Mouse (Mus musculus) naive thymus-derived CD4-positive, alpha-beta T cell, adult 2 months (primary cell): Measurements from ENCODE around the gene Trpv4.

ENCODE experiments used
- DNase-seq: peaks from one replicate; pipeline ENCODE4 v3.0.0-alpha.2; 2011; ENCODE audit warnings: low read depth

Trpv4 gene

DNA sequence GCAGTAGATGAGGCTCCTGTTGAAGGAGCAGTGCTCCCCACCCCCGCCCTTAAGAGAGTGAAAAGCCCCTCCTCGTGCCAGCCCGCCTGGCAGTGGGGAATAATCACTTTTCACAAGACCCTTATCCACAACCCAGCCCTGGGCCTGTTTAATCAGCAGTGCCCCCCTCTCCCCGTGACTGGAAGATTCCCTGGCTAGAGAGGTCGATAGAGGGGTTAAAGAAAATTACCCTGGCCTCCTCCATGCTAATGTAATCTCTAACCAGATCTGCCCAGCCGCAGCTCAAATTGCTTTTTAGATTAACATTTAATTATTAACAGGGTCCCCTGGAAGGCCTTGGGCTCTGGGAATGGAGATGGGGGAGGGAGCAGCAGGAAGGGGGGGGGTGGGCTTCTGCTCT is 69.2 kb downstream of the Trpv4 start:
- no peak for DNase-seq

- no peak for DNase-seq
Observed at GRCm38 (mm10) chr5:114588416-114588815, 69.8 kb downstream of the Trpv4 start.

GRCm38 (mm10) chr5:114587908-114588307 is 70.3 kb downstream of the Trpv4 start:
- DNase-seq: peak; percentile 69

DNA sequence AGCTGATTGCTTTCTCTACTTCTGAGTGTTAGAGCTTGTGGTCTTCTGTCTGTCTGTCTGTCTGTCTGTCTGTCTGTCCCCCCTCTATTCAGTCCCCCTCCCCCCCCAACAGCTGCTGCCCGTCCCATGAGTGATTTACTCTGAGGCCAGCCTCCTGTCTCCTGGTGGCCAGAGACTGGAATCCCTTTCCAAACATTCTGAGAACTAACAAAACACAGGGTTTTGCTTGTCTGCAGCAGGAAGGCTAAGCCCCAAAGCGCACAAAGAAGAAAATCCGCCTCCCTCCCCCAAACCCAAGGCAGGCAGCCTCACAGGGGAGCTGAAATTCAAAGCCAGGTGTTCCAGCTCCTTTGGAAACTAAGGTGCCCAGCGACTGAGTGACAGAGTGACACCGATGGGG is 72.5 kb downstream of the Trpv4 start:
- DNase-seq: no peak

DNA sequence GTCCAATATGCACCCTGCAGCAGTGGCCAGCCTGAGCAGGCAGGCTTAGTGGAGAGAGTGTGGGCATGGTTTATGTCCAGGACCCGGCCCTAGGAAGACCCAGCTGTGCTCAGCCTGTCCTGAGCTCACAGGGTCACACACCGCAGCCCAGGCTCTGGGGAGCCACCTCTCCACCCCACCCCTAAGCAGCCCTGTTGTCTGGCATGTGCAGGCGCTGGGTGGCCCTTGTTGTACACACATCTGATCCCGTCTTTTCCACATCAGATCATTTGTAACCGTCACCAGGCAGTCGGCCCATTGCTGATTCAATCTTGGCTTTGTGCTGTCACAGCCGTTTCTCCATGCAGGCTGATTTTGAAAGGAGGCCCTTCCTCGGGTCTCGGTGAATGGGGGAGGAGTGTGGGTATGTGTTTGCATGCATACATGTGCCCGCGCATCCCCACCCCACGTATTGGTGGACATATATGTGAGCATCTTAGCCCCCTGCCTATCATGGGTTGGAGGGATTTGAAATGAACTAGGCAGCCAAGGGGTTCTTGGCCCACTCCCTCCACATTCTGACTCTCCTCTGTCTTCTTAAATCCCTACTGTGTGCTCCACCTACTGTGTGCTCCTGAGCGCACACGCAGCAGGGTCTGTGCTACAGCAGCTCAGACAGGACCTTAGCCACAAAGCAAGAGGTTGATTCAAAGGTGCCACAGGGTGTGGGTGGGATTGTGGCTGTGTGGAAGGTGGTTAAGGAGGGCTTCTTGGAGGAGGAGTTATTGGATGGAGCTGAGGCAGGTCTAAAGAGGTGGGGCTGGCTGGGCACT is 73.7 kb downstream of the Trpv4 start:
- no peak for DNase-seq

DNA sequence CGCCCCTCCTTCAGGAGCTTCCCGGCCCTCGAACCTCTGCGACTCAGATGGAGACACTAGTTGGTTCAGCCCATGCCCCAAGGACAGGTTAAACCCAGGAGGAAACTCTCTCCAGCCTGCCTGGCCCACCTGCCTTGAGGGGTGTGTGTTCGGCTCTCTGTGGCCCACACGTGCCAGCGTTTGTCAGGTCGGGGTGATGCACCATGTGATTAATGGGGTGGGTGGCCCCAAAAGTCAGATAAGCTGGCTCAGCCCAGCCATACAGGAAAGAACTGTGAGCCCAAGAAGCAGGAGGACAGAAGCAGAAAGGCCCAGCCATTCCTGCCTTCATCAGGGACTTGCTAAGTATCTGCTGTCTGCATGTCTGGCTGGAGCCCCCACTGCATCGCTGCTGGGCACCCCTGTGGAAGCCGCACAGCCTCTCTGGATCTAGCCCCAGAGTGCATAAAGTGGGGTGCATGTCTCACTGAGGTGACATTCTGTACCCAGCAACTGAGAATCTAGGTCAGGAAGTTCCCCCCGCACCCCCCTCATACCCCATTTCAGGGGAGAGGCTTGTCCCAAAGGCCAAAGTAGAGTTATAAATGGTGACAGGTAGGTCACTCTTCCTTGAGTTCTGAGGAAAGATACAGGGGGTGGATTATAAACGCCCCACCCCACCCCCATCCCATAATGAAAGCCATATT is 74.6 kb downstream of the Trpv4 start:
- no peak for DNase-seq

GRCm38 (mm10) chr5:114583046-114583445 is 75.2 kb downstream of the Trpv4 start:
- DNase-seq: no peak

- DNase-seq: no peak
Observed at GRCm38 (mm10) chr5:114581486-114581885, 76.7 kb downstream of the Trpv4 start.

GRCm38 (mm10) chr5:114579714-114580357 is 78.4 kb downstream of the Trpv4 start:
- no peak for DNase-seq

- no peak for DNase-seq
Observed at GRCm38 (mm10) chr5:114578361-114578760, 79.9 kb downstream of the Trpv4 start.

DNA sequence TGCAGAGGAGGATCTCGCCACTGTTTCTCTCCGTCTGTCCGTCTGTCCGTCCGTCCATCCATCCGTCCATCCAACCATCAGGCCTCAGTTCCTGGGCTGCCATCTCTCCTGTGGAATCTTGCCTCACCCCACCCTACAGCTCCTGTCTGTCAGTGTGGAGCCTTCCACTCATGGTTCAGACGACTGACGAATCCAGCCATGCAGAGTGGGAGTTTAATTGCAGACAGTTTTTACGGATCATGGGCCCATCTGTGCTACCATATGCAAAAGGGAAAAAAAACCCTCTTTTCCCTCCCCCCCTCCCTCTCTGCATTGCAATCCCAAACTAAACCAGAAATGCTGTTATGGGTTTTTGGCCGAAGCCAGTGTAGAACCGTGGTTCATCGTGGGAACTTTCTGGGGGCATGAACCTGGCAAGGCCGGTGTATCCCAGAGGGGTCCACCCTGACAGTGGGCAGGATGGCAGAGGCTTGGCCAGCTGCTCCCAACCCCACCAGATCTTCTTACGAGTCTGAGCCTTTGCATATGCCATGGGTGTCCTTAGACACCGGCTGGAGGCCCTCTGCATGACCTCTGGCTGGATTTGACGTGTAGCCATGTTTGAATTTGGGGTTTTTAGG is 82.1 kb downstream of the Trpv4 start:
- DNase-seq: no peak

DNA sequence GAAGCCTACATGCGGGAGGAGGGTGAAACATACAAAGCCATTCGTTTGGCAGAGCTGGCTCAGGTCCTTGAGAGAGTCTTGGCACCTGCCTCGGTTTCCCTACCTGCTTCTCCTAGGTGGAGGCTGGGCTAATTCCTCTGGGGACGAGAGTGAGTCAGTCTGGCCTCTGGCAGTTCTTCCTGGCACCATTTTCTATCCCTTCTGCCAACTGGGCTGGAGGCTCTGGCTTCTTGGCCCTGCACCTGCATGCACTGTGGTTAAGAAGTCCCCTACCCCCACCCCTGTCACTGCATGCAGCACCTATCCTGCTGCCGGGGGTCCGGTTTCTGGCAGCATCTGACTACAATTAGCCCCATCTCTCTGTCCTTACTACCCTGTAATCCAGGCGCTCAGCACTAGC is 82.7 kb downstream of the Trpv4 start:
- no peak for DNase-seq

DNA sequence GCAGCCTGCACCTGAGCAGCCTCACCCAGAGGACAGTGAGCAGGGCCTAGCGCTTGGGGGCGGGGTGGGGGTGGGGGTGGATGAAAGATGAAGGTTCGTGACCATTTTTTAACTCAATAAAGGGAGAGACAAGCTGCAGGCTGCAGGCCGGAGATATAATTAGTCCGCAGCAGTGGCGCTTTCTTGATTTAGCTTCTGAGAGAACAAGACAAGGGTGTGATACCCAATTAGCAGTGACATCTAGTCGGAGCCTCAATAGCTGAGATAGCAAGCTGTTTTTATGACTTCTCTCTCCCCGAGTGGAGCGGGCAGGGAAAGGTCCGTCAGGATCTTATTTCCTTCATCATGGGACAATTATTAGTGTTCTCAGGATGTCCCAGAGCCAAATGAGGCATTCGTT is 83.2 kb downstream of the Trpv4 start:
- DNase-seq: no peak

DNA sequence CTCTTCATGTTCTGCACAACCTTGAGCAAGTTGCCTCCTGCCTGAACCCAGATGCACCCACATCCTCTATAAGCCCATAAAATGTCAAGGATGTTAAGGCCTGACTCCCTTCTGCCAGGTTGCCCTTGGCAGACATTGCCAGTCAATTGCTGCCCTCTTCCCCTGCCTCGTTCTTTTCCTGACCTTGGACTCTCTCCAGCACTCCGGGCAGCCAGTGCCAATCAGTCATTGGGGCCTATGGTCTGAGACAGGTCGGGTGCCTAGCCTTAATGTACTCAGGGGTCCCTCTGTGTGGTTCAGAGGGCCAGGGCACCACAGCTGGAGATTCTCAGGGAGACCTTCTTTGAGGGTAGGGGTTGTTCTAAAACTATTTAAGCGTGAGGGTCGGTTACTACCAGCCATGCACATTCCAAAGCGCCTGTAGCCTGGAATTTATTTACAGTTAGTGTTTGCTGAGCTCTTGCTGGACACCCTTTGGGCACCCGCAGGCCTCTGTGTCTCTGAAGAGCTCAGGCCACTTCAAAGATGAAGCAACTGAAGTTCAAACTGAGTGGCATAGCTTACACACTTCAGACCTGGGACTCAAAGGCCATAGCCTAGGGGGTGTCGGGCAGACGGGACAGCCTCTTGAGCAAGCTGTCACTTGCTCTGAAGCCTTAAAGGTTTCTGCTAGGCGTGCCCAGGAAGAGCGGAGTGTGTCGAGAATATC is 84.1 kb downstream of the Trpv4 start:
- DNase-seq: no peak

DNA sequence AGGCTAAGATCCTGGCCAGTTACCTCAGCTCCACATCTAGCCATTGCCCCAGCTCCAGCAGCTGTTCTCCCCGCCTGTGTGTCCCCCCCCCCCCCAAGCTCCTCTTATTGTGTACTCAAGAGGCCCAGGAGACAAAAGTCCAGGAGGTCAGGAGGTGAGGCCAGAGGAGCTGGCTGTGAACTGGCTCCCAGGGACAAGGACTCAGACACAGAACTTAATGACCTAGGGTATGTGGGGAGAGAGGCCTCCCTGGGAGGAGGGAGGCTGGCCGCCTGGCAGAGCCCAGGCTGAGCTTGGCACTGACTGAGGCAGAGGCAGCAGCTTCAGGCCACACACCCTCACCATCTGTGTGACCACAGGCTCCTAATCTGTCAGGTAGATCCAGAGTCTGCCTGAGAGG is 85.2 kb downstream of the Trpv4 start:
- no peak for DNase-seq
